Mouse (Mus musculus) liver, postnatal 0 days (tissue): ENCODE measurements at regions not wholly inside any gene's neighbourhood (a gene's known extent, or its start where the extent isn't known, plus 50 kb on each side); places are given as distances from the start of the nearest gene placed in this dataset.
A peak's percentile ranks its signal among the peaks of the same experiment; 100 is the strongest.

Source experiments
- ATAC-seq: fragments of 200-750 bp; cut with Nextera tagmentation; 2 replicates; pipeline ENCODE4 v1.8.0; 2017; ENCODE audit warnings: mild to moderate bottlenecking, moderate library complexity
- DNase-seq: peaks from one replicate; pipeline ENCODE4 v3.0.0-alpha.2; 2016
- H3K27ac ChIP-seq: fragments of 300-500 bp; sonication (generic); 2 replicates; pipeline ENCODE4 v1.5.1; 2014; ENCODE audit warnings: antibody characterized with exemption, moderate library complexity, mild to moderate bottlenecking, low read depth
- H3K27me3 ChIP-seq: fragments of 300-500 bp; sonication (generic); 2 replicates; pipeline ENCODE4 v1.6.1; 2014; ENCODE audit warnings: low read length, control low read depth, mixed read lengths; ENCODE audit not compliant: insufficient read depth
- H3K36me3 ChIP-seq: fragments of 300-500 bp; sonication (generic); replicated peaks from 2 replicates; pipeline ENCODE4 v1.6.1; 2014; ENCODE audit warnings: mild to moderate bottlenecking, control low read depth, low read length, moderate library complexity, mixed read lengths; ENCODE audit not compliant: insufficient read depth
- H3K4me1 ChIP-seq: fragments of 300-500 bp; sonication (generic); 2 replicates; pipeline ENCODE4 v1.6.1; 2014; ENCODE audit warnings: antibody characterized with exemption, mild to moderate bottlenecking, control low read depth; ENCODE audit not compliant: insufficient read depth
- H3K4me2 ChIP-seq: fragments of 300-500 bp; sonication (generic); 2 replicates; pipeline ENCODE4 v1.6.1; 2014; ENCODE audit warnings: low read depth, mild to moderate bottlenecking, low read length, moderate library complexity, mixed read lengths
- H3K4me3 ChIP-seq: fragments of 300-500 bp; sonication (generic); 2 replicates; pipeline ENCODE4 v1.5.1; 2014; ENCODE audit warnings: low read depth, low read length
- H3K9ac ChIP-seq: fragments of 300-500 bp; sonication (generic); replicated peaks from 2 replicates; pipeline ENCODE4 v1.6.1; 2014; ENCODE audit warnings: mild to moderate bottlenecking, moderate library complexity
- H3K9me3 ChIP-seq: fragments of 300-500 bp; sonication (generic); 2 replicates; pipeline ENCODE4 v1.6.1; 2016; ENCODE audit warnings: mild to moderate bottlenecking, control low read depth, low read length, mixed read lengths
- CTCF ChIP-seq: sonication (generic); IDR thresholded peaks from 2 replicates; pipeline ENCODE4 v1.5.1; 2016; ENCODE audit warnings: antibody characterized with exemption, low read depth
- EP300 ChIP-seq: IDR thresholded peaks from 2 replicates; pipeline ENCODE4 v1.6.1; 2016; ENCODE audit warnings: antibody characterized with exemption, low read depth, mild to moderate bottlenecking
- WGBS: fragments of 180-500 bp; shearing (Covaris S2); extraction: QIAGEN DNeasy Blood & Tissue Kit; methylation state at CpG from one replicate; pipeline ENCODE4 v1.1.7; 2014; ENCODE audit not compliant: insufficient replicate concordance; 5-methylcytosine and 5-hydroxymethylcytosine counted together

DNA sequence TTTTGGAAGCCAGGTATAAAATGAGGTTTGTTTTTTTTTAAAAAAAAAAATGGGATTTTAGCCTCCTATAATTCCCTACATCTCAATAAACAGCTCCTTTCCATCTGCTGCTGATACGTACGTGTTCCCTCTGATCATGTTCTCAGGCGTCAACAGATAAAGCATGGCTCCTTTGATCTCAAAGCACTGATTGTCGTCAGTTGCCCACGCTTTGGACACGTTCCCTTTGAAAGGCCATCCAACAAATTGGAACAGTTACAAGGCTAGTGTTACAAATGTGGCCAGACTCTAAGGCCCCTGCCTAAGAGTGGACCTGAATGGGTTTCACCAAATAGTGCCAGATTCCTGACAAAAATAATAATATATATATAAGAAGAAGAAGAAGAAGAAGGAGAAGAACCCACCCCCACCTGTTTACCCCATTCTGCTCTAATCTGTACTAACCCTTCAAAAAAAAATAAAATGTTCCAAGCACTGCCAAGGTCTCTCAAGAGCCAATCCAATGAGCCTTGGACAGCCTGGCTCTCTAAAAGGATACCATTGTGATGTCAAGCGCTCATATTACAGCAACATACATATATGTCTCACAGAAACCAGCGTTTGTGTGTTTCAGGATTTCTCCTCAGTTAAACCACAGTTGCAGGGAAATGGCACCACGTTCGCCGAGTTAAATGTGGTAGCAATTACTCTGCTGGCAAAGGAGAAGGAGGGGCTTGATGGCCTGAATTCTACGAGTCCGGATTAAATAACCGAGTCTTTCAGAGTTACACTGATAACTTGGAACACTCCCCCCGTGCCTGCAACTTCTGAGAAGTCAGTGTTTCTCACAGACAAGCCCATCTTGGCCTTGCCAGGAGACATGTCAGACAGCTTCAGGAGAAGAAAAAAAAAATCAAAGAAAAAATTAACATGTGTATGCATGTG is 460.2 kb downstream of the Ate1 start:
- no peaks in the 10 kb centered on the region for H3K36me3 ChIP-seq
- peaks cover 9% of the 10 kb centered on the region; the same call in 1 of the 2 replicates for H3K4me1 ChIP-seq
- no peaks in the 10 kb centered on the region for H3K9me3 ChIP-seq
- TF ChIP-seq EP300 (no peak), CTCF (no peak)
- H3K9ac ChIP-seq: no peak overlapping the region
- H3K27ac ChIP-seq: no peak overlapping the region
- H3K4me2 ChIP-seq: no peak overlapping the region
- DNase-seq (no peak), ATAC-seq (no peak)
- 74% methylated on average over 15 of the region's 15 CpGs for WGBS
- no peaks in the 10 kb centered on the region for H3K27me3 ChIP-seq
- no peak overlapping the region for H3K4me3 ChIP-seq

DNA sequence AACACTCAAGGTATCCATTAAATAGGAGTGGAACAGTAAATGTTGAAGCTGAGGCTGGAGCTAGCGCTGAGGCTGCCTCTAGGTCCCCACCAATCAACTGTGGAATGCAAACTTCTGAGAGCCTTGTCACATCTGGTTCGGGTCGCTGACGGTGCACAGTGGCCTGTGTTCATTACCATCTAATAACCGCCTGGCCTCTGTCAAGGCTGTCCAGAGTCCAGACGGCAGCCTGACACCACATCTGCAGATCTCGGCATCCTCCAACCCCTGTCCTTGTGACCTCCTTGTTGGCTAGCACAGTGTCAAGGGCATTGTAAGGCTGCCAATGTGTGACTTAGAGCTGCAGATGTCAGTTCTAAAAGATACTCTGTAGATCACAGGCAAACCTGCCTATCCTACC is 455.7 kb downstream of the Ate1 start:
- H3K36me3 ChIP-seq: no peaks in the 10 kb centered on the region
- H3K4me2 ChIP-seq: no peak overlapping the region
- H3K4me1 ChIP-seq: no peaks in the 10 kb centered on the region
- H3K27ac ChIP-seq: no peak overlapping the region
- ATAC-seq (no peak), DNase-seq (no peak)
- TF ChIP-seq CTCF (no peak), EP300 (no peak)
- 45% methylated on average over 7 of the region's 7 CpGs for WGBS
- H3K9me3 ChIP-seq: no peaks in the 10 kb centered on the region
- no peak overlapping the region for H3K4me3 ChIP-seq
- H3K9ac ChIP-seq: no peak overlapping the region
- no peaks in the 10 kb centered on the region for H3K27me3 ChIP-seq

DNA sequence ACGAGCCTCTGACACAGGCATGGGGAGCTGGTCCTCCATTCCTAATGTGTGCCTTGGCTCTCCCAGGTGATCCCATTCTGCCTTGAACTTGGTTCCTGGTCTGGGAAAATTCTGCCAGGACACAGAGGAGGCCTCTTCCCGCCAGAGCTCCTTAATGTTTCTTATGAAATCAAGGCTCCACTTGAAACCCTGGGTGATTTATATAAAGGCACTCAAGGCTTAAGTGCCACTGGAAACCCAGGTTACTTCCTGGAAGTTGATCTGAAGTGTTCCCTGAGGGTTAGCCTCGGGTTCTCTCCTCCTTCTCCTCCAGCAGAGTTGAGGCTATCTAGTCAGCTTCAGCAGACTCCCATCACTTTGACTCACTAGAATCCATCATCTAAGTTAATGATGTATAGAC is 451.9 kb downstream of the Ate1 start:
- no peak for TF ChIP-seq EP300
- TF ChIP-seq CTCF: no peak
- Histone ChIP-seq H3K9ac (no peak overlapping the region), H3K4me1 (peaks cover 2% of the 10 kb centered on the region), H3K4me3 (no peak overlapping the region), H3K27ac (no peak overlapping the region), H3K27me3 (no peaks in the 10 kb centered on the region), H3K9me3 (no peaks in the 10 kb centered on the region), H3K36me3 (no peaks in the 10 kb centered on the region), H3K4me2 (no peak overlapping the region)
- 55% methylated on average over 3 of the region's 3 CpGs for WGBS
- ATAC-seq (no peak), DNase-seq (no peak)

DNA sequence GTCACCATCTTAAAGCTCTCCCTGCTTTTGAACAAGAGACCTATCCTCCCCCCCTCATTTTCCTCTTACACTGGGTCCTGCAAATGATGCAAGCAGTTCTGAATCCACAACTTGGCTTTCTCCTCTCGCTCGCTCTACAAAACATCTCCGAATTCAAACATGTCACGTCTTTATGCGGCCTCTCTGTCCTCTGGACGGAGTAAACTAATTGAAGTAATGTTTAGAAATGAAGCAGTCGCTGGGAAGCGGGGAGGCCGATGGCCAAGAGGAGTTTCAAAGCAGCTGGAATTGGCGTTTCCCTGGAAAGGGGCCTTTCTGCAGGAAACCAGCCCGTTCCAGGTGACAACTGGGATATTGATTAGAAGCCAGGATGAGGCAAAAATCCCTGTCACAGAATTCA is 446.8 kb downstream of the Ate1 start:
- Histone ChIP-seq H3K4me2 (peak overlapping the region; percentile 46), H3K4me1 (peaks cover 6% of the 10 kb centered on the region), H3K27ac (no peak overlapping the region), H3K9ac (no peak overlapping the region), H3K36me3 (no peaks in the 10 kb centered on the region), H3K27me3 (no peaks in the 10 kb centered on the region), H3K9me3 (no peaks in the 10 kb centered on the region), H3K4me3 (no peak overlapping the region)
- TF ChIP-seq EP300 (no peak), CTCF (no peak)
- 45% methylated on average over 11 of the region's 11 CpGs for WGBS
- ATAC-seq (no peak), DNase-seq (no peak)

DNA sequence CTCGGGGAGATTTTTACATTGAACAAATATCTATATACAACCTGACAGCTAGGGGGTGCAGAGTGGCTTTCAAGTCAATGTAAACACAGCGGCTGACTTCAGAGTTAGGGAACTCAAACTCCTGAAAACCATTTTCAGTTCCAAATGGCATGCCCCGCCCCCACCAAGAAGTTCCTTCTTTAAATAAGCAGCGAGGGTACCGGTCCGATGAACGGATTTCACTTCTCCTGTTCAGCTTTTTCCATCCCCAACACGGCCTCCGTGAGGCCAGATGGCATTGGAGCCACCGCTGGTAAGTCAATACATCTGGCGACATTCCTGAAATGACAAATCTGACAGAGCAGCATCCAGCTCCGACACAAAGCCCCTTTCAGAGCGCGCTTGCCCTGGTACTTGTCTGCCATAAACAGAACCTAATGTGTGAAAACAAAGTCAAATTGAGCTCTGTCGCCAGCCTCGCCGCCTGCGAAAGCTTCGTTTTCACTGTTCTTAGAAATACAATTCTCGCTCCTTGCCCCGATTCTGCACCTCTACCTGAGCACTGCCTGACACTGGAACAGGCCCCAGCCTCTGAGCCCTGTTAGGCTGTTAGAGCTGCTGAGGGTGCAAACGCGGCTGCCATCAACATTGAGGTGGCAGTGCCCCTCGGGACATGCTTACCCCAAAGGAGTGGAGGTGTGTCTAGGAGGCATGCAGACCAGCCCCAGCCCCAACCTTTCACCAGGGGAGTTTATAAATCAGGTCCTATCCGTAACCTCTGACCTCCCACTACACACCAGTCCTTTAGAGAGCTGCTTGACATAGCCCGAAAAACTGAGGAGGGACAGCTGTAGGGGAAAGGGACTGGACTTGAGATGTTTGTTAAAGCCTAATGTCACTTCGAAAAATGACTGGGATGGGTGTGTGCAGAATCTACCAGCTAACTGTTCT is 446.0 kb downstream of the Ate1 start:
- Histone ChIP-seq H3K27me3 (no peaks in the 10 kb centered on the region), H3K27ac (no peak overlapping the region), H3K9ac (no peak overlapping the region), H3K9me3 (no peaks in the 10 kb centered on the region), H3K36me3 (no peaks in the 10 kb centered on the region), H3K4me2 (peak overlapping the region; percentile 46), H3K4me1 (peaks cover 6% of the 10 kb centered on the region), H3K4me3 (peak overlapping the region; percentile 17; the same call in 1 of the 2 replicates)
- TF ChIP-seq CTCF (peak; percentile 42; the same call in 1 of the 2 replicates), EP300 (no peak)
- WGBS: 30% methylated on average over 27 of the region's 27 CpGs
- ATAC-seq: no peak
- DNase-seq: peak; percentile 35

DNA sequence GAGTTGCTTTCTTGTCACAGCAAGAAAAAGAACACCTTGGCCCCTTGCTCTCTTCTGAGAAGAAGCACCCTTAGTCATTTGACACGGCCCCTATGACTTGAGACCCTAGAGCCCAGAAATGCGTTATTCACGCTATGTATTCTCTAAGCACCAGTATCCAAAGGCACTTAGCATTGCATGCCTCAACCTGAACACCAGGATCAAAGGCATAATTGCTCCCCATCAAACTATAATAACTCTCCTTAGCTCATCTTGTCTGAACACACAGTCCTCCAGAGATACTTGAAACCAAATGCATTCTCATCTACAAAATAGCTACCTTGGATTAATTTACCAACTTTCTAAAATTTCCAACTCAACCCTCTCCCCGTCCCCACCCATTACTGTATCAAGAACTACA is 437.5 kb downstream of the Ate1 start:
- Histone ChIP-seq H3K4me3 (no peak overlapping the region), H3K27me3 (no peaks in the 10 kb centered on the region), H3K4me2 (no peak overlapping the region), H3K9ac (no peak overlapping the region), H3K9me3 (no peaks in the 10 kb centered on the region), H3K36me3 (no peaks in the 10 kb centered on the region), H3K27ac (no peak overlapping the region), H3K4me1 (no peaks in the 10 kb centered on the region)
- ATAC-seq (no peak), DNase-seq (no peak)
- 77% methylated on average over 4 of the region's 4 CpGs for WGBS
- TF ChIP-seq EP300: no peak
- no peak for TF ChIP-seq CTCF
